10 mouse cellular contexts compared by ENCODE assay signal in the genomic region with DNA sequence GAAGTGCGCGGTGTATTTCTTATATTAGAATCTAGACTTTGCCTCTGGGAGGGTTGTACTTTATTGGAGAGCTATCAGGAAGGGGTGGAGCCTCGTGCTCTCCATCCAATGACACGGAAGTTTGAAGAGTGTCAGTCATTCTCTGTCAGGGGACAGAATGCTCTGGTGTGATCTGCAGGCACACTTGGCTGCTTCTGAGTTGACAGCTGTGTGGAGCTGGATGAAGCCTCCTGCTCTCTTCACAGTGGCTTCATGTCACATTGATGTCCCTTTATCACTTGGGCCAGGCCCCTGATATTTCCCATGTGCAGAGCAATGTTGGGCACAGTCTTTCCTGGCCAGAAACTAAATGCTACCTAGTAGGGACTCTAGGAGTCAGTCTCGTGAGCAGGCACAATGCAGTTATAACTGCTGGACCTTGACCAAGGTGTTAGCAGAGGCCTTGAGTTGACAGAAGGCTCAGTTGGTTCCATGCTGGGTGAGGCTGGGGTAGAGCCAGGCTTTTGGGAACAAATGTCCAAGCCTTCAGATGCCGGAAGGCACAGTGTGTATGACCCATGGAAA. TPM values are rescaled to one million over a fixed set of nuclear protein-coding genes. Genes with fewer than 3 reads are reported as not detected.
A peak's percentile ranks its signal among the peaks of the same experiment; 100 is the strongest.
DNase-seq lines count a peak whose midpoint lies in the region; ATAC-seq lines count a peak whose summit lies in the region.
"Had no signal": no experiment of that assay in that cellular context is flagged by ENCODE, and none has a peak within 500 bp of the region (broad histone marks: within the 10 kb centered on the region; RNA-seq: fewer than 3 reads in every experiment).

No protein-coding gene starts in this region.

- peak; percentile 59 for DNase-seq in ZHBTc4 (ENCODE audit: low read depth, low spot score)
- DNase-seq in right cerebral cortex, postnatal 4 days, result no peak
- DNase-seq in thymus, postnatal 36 days, result no peak
- DNase-seq in layer of hippocampus, adult 9-10 months (ENCODE audit: low spot score), result no peak
- DNase-seq: thymus, adult 18-20 months had no signal

- H3K27me3 ChIP-seq in forebrain, embryonic 16.5 days (replicated peaks; ENCODE audit: control insufficient read depth, insufficient read depth, low read length), result no peaks in the 10 kb centered on the region
- H3K27me3 ChIP-seq: neural tube, embryonic 12.5 days had no signal

- peaks cover 83% of the 10 kb centered on the region for H3K4me1 ChIP-seq in forebrain, embryonic 16.5 days (replicated peaks; ENCODE audit: control insufficient read depth, insufficient read depth, low read length)

- H3K4me2 ChIP-seq in forebrain, embryonic 16.5 days (ENCODE audit: low read length), result no peak overlapping the region
- H3K4me2 ChIP-seq: limb, embryonic 13.5 days; neural tube, embryonic 12.5 days had no signal

- no peak overlapping the region for H3K9ac ChIP-seq in forebrain, embryonic 16.5 days (replicated peaks; ENCODE audit: low read depth, low read length)
- H3K9ac ChIP-seq: limb, embryonic 13.5 days; neural tube, embryonic 12.5 days had no signal

- H3K4me3 ChIP-seq in forebrain, embryonic 16.5 days (replicated peaks; ENCODE audit: low read length), result no peak overlapping the region
- H3K4me3 ChIP-seq: limb, embryonic 13.5 days; neural tube, embryonic 12.5 days had no signal

- peak overlapping the region; percentile 57 for H3K27ac ChIP-seq in forebrain, embryonic 16.5 days (ENCODE audit: low read length)
- H3K27ac ChIP-seq: limb, embryonic 13.5 days had no signal

- peak; percentile 62 for ATAC-seq in cerebellum, adult (ENCODE audit: insufficient number of reproducible peaks, low FRiP score, low TSS enrichment)
- ATAC-seq in forebrain, embryonic 16.5 days, result no peak
- ATAC-seq in megakaryocyte progenitor cell, adult 5-6 weeks (replicated peaks; ENCODE audit: poor library complexity), result peak; percentile 77

- WGBS in forebrain, embryonic 16.5 days, result 35% methylated on average over 6 of the region's 6 CpGs

- H3K36me3 ChIP-seq in forebrain, embryonic 16.5 days (ENCODE audit: control insufficient read depth, insufficient read depth), result no peaks in the 10 kb centered on the region

- H3K9me3 ChIP-seq in forebrain, embryonic 16.5 days (ENCODE audit: control insufficient read depth, low read length), result no peaks in the 10 kb centered on the region
- H3K9me3 ChIP-seq: limb, embryonic 13.5 days; neural tube, embryonic 12.5 days had no signal

RNA-seq across cellular contexts. Expression of a gene that starts 12.6 kb away (rescaled TPM):
- polyA plus RNA-seq in forebrain, embryonic 16.5 days (2015; fragmentation: Nextera tagmentation; extraction: Ambion mirVana), result 133 and 143 TPM in 2 replicates
- total RNA-seq in megakaryocyte progenitor cell, adult 5-6 weeks (2015), result 2.5 and 3.1 TPM in 2 replicates
- total RNA-seq in megakaryocyte progenitor cell, adult 5-6 weeks (2017), result 2.6 and 4.0 TPM in 2 replicates

RNA-seq across cellular contexts. Expression of a gene that starts 55.3 kb away (rescaled TPM):
- polyA plus RNA-seq in forebrain, embryonic 16.5 days (2015; fragmentation: Nextera tagmentation; extraction: Ambion mirVana), result 32.8 and 38.7 TPM in 2 replicates
- 47.2 and 54.0 TPM in 2 replicates for total RNA-seq in megakaryocyte progenitor cell, adult 5-6 weeks (2015)
- total RNA-seq in megakaryocyte progenitor cell, adult 5-6 weeks (2017), result 38.6 and 39.3 TPM in 2 replicates
